Mouse (Mus musculus): ENCODE measurements around the gene Krt8.

DNA sequence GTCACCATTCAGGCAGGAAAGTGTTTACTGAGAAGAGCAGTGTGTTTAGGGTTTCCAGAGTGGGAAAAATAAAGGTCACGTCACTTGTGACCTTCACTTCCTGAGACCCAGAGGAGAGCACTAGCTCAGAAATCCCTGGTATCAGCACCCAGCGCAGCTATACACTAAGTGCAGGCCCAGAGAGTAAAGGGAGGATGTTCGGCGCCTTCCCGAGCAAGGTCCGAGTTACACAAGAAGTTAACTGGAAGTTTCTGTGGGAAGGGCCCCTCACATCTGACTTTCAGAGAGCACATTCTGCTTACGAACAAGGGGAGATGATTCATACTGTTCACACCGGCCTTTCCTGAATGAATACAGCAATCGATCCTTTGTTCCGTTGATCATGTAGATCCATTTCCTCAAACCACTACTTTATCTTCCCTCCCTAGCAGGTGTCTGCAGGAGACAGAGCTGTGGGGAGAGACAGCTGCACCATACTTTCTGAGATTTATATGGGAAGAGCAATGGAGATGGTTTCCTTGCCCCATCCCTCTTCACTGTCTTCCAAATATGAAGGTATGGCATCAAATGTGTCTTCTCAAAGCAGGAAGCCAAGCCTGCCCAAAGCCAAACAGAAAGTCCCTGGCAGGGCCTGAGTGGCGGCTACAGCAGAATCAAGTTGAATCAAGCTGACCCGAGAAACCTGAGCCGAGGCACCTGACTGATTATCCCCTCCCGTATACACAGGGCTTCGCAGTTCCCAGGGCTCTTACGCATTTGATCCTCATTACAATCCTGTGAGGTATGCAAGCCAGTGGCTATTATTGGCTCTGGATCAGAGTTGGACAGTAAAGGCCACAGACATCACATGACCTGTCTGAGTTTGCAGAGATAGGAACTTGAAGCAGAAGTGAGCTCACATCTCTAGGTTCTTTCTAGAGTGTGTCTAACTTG lies 30.1 kb upstream of the Krt8 start:
- TF ChIP-seq CTCF (IDR thresholded peaks at IDR 0.05; ENCODE audit: extremely low read depth, insufficient read depth, low read length) (no peak), POLR2A (IDR thresholded peaks at IDR 0.05; ENCODE audit: extremely low read depth, insufficient read depth, low read length) (no peak)
